Mouse (Mus musculus): ENCODE data around the gene Cacna2d4.
"Not testable (repeated sequence)": the region's sequence is repeated elsewhere in the genome, so short reads cannot be mapped to it uniquely, and the experiment has no call there.

Gene Cacna2d4

DNA sequence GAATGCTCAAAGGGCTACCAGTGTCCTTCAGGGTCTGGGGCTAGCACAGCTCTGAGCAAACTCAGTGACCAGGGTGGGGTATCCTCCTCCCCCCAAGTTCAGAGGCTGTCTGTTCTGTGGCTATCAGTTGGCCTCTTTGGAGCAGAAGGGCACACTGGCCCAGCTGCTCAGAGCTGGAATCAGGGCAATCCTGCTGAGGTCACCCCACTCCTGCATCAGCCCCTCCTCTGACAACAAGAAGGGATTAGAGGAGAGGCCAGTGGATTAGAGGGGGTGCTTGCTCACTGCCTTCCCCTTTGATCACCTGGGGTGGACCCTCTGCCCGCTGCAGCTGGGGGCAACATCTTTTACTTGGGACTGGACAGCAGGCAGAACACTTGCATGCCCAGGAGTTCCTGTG is at the start of gene Cacna2d4:
Gene Cacna2d4 (plus strand): TSS at position 286 of the 400 bp plus-strand sequence.
- DNase-seq = no peak

- DNase-seq = peak; percentile 59
These were observed 49.7 kb upstream of the Cacna2d4 start for GRCm38 (mm10) chr6:119186658-119187057.

DNA sequence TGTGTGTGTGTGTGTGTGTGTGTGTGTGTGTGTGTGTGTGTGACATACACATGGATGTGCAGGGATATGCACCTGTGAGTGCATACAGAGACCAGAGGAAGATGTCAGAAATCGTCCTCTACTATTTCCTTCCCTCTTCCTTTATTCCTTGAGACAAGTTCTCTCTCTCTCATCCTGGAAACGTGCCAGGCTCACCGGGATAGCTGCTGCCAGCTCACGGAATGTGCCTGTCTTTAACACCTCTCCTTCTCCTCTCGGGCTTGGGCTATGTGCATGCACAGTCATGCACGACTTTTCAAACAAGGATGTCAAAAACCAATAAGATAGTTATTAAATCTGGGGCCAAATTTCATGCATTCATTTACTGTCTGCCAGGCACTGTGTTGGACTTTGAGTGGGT is 48.7 kb upstream of the Cacna2d4 start:
- DNase-seq = no peak

GRCm38 (mm10) chr6:119191478-119191877 is 44.8 kb upstream of the Cacna2d4 start:
- no peak for DNase-seq

DNA sequence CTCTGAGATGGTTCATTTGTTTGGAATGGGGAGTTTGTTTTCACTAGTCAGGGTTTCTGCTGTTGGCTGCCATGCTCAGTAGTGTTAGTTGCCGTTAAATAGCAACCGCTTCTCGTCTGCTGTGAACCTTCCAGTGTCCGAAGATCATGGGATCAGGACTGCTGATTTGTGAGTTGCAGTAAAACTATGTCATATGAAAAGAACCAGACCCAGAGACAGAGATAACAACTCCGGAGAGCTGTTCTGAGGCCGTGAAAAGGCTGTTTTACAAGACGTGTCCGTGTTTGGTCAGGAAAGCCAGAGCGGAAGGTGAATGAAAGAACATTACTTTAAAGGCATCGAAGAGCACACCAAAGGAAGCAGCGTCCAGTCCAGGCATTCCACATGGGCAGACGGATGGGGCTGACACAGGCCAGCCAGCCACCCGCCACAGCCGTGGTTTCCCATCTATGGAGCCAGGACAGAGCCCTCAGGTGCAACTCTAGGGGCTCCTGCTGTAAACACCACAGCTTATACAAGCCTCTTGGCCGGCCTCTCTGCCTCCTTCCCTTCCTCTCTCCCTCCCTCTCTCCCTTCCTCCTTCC is 42.7 kb upstream of the Cacna2d4 start:
- no peak for DNase-seq

- DNase-seq = no peak
These were observed 42.2 kb upstream of the Cacna2d4 start for GRCm38 (mm10) chr6:119194161-119194560.

DNA sequence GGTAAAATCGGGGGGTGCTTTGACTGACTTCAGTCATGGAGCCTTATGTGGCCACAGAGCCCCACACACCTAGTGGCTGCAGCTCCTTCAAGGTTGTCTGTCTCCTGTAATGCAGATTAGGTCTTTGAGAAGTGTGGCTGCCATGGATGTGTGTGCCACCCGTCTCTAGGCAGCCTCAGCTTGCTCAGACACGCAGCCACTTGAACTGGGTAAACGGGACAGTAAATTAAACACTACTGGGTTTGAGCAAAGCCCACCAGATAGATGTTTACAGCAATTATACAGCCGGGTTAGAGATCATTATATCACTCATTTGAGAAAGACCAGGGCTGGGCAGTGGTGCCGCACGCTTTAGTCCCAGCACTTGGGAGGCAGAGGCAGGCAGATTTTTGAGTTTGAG is 41.7 kb upstream of the Cacna2d4 start:
- no peak for DNase-seq

DNA sequence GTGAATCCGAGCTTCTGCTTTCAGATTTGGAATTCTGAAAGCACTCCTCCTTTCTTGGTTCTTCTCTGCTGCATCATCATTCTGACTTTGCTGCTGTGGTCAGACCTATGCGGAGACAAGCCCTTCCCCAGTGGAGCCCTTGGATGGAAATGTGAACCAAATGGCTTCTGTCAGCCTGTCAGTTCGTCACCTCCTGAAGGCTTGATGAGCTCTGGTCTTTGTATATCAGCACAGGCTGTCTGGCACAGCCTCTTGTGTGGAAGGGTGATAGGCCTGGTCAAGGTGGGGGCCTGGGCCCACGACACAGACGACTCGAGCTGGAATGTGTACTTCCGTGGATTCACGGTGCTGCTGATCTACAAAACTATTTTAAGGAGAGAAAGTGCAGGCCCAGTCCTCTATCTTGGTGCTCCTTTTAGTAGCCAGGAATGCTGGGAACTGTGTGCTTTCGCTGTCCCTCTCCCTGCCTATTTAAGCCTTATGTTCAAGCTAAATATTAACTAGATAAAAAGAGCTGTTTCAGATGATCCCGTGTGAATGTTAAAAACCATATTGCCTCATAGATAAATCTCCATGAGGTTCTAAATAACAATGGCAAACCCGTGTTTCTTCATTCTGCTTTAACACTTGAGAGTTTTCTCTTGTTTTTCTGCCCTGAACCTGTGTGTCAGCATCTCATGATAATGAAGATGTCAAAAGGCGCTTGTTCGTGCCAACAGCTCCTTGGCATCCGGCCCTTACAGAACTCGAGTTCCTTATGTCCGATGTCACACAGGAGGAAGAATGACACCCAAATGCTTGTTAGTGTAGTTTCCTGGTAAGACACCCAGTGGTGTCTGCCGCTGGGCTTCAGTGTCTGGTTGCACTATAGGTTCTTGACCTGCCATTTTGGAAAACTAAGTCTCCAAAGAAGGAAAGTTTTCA is 39.7 kb upstream of the Cacna2d4 start, which contains the start of gene Cacna1c:
Gene Cacna1c (minus strand): TSS at position 37 of the 924 bp plus-strand sequence.
- no peak for DNase-seq

- no peak for DNase-seq
These were observed 37.6 kb upstream of the Cacna2d4 start for GRCm38 (mm10) chr6:119198534-119199273.

GRCm38 (mm10) chr6:119199274-119199879 is 36.9 kb upstream of the Cacna2d4 start:
- DNase-seq = no peak

GRCm38 (mm10) chr6:119200362-119200761 is 36.0 kb upstream of the Cacna2d4 start:
- DNase-seq = no peak

GRCm38 (mm10) chr6:119201575-119201974 is 34.8 kb upstream of the Cacna2d4 start:
- no peak for DNase-seq

DNA sequence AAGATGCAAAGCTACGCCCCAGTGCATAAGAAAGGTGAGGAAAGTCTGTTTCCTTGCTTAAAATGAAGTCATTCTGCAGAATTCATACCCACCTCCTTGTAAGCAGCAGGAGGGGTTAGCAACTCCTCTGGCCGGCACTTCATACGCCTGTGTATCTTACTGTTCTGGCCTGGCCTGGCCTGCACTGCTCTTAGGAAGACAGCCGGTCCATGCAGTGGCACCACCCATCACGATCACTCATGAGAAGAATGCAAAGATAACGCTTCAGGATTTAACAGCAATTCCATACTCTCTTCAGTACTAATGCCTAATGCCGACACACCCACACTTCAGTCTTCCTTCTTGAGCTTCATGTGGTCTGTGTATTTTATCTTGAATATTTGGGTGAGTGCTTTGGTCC is 32.0 kb upstream of the Cacna2d4 start:
- no peak for DNase-seq

DNA sequence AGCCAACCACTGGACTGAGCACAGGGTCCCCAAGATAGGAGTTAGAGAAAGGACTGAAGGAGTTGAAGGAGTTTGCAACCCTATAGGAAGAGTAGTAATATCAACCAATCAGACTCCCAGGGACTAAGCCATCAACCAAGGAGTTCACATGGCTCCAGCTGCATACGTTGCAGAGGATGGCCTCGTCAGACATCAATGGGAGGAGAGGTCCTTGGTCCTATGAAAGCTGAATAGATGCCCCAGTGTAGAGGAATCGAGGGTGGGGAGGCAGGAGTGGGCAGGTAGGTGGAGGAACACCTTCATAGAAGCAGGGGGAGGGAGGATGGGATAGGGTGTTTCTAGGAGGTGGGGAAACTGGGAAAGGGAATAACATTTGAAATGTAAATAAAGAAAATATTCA is 31.4 kb upstream of the Cacna2d4 start:
- no peak for DNase-seq

GRCm38 (mm10) chr6:119206006-119206405 is 30.3 kb upstream of the Cacna2d4 start:
- not testable (repeated sequence) for DNase-seq

GRCm38 (mm10) chr6:119213375-119213774 is 23.0 kb upstream of the Cacna2d4 start:
- DNase-seq = no peak

- DNase-seq = peak; percentile 1
These were observed 22.1 kb upstream of the Cacna2d4 start for GRCm38 (mm10) chr6:119214190-119214589.

- peak; percentile 6 for DNase-seq
These were observed 21.2 kb upstream of the Cacna2d4 start for GRCm38 (mm10) chr6:119215040-119215613.

DNA sequence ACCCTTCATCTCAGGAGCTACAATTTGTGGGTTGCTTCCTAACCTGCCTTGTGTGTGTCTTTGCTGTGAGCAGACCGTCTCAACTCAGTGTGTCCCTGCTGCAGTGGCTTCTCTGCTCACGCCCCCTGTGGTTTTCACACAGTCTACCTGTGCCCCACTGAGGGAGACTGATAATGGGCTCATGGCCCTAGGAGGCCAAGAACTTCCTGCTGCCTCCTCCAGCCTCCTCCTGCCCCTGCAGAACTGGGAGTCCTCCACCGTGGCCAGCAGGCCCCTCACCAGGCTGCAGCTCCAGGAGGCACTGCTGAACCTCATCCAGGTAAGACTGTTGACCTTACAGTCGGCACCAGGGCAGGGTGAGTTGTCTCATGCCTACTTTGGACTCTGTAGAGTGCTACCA is 18.7 kb upstream of the Cacna2d4 start:
- DNase-seq = peak; percentile 4

- DNase-seq = peak; percentile 4
These were observed 17.7 kb upstream of the Cacna2d4 start for GRCm38 (mm10) chr6:119218591-119218990.

DNA sequence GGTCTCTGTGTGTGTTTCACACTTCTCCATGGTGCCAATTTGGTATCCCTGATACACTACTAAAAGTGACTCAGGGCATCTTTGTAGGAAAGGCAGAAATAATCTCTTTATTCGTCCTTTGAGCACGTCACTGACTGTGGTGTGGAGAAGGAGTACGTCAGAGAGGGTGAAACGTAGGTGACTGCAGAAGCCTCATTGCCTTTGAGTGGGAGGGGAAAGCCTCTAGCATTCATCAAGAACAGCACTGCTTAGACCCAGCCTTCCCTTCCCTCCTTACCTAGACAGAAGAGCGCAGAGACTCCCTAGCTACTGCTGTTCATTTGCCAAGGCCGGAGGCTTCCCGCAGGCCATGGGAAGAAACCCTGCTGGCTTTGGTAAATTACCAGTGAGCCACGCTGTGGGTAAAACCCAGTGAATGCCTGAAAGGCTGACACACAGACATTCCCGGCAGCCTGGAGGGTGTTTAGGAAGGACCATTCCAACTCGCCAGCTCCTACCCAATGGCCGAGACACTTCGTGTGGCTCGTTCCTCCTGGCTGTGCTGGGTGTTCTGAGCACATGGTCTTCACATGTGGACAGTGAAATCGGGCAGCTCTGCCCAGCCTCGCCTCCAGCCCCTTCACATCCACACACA is 17.0 kb upstream of the Cacna2d4 start:
- DNase-seq = peak; percentile 7

DNA sequence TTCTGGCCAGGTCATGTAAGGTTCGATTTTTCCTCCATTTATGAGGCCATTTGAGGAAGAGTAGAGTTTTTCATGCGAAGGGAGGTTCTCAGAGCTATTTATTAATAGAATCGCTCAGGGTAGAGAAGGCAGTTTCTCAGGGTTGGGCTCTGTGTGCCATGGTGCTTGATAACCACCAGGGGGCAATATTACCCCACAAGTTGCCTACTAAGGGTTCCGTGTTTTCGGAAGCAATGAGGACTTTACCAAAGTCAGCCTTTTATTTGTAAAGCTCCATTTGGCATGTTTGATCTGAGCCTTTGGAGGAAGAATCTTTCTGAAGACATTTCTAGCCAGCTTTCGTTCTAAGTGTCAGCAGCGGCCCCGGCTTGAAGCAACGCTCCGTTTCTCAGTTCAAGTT is 16.0 kb upstream of the Cacna2d4 start:
- peak; percentile 48 for DNase-seq

Data from thymus, postnatal 4 days (tissue).